Mouse (Mus musculus) left cerebral cortex, adult 11 months (tissue): ENCODE data around the gene Efhd2.

Source experiments
- DNase-seq: peaks from one replicate; pipeline ENCODE4 v3.0.0; 2022; ENCODE audit warnings: low spot score

Gene Efhd2

DNA sequence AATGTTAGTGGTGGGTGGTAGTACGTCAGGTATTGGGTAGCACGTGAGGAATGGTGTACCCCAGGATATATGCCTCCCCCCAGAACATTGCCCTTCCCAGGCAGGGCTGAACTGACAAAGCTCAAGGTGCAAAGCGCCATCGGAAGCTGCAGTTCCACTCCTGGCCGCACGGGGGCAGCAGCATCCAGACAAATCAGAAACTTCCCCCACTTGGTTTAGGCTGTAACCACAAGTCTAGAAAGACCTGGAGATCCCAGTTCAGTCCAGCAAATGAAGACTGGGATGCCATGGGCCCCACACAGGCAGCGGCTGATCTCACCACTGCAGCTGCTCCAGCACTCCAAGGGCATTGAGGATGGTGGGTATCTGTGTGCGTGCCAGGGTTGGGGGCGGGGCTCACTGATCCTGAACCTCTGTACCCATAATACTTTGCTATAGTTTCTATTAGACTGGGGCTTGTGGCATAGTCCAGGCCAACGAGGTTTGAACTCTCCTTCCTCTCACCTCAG, 17.2 kb downstream of the Efhd2 start:
- no peak for DNase-seq

DNA sequence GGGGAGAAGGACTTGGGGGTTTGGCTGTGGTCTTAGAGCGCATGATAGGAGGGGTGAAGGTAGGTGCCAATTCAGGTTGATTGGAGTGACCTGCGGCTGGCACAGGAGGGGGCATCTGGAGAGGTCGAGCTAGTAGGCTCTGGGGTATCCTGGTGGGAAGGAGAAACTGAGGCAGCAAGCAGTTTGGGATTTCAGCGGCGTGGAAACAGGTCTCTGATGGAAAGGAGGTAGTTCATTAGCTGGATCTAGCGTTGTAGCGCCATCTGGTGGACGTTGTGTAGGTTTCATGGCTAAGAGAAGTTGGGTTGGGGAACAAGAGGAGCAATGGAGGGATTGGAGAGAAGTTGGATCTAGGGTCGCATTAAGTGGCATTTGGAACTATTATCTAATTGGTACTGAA, 21.3 kb downstream of the Efhd2 start:
- no peak for DNase-seq

DNA sequence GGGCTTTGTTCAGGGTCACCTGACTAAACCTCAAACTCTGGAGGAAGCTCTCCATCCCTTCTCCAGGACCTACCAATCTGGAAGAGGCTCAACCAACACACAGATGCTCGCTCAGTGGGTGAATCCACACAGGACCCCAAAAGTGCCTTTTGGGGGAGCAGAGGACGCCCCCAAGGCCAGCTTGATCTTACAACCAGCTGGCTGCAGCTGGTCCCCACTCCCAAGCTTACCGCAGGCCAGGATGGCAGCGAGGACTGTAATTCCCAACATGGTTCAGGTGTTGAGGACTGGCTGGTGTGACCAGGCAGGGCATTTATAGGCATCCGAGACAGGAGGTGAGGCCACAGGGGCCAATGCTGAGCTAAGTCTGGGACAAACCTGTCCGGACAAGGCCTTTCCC, 28.7 kb downstream of the Efhd2 start, which contains the start of gene Ctrc:
Gene Ctrc, minus strand, starts transcription at position 361 of the 400 bp plus-strand sequence.
- no peak for DNase-seq

DNA sequence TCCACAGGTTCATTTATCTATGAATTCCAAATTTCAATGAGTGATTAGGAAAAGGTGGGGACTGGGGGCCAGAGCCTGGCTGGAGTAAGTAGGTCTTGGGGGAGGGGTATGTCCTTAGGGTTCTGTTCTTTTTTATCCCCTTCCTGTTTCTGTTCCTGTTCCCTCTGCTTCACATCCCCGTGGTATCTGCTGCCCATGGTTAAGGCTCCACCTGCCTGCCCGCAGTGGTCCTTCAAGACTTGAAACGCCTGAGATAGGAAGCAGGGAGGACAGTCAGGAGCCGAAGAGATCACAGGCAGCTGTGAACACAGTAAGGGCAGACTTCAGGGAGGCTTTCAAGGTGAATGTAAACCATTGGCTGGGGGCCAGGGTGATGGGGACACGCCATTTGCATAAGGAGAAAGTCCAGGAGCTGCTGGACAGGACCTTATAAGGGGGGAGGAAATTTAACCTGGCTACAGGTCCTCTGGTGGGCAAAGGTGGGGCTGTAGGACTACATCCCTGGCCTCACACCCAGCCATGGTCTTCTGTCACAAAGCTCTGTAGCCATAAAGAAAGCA, 40.1 kb downstream of the Efhd2 start:
- DNase-seq, result no peak

DNA sequence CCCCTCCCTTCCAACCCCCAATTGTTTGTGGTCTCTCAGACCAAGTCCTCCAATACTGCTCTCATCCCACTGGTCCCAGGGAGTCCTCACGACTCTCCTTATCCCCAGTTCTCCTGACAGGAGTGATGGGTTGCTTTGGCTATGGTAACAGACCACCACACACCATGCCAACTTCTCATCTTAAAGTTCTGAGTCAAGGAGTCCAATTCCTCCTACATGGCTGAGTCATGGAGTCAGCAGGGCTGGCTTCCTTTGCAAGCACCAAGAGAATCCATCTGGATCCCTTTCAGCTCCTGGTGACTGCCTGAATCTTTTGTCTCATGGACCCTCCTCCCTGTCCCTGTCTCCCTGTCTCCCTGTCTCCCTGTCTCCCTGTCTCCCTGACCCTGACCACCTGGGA, 40.8 kb downstream of the Efhd2 start:
- no peak for DNase-seq

DNA sequence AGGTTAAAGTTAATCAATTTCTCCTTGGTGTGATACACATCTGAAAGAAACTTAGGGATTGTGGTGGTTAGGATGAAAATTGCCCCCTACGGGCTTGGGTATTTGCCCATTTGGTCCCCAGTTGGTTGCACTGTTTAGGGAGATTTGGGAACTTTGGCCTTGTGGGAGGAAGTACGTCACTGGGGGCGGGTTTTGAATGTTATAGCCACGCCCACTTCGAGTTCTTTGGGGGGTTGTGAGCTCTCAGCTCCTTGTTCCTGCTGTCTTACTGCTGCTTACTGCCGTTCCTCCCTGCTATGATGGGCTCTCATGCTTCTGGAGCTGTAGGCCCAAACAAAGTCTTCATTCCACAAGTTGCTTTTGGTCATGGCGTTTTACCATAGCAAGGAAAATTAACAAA, 43.4 kb downstream of the Efhd2 start:
- no peak for DNase-seq

DNA sequence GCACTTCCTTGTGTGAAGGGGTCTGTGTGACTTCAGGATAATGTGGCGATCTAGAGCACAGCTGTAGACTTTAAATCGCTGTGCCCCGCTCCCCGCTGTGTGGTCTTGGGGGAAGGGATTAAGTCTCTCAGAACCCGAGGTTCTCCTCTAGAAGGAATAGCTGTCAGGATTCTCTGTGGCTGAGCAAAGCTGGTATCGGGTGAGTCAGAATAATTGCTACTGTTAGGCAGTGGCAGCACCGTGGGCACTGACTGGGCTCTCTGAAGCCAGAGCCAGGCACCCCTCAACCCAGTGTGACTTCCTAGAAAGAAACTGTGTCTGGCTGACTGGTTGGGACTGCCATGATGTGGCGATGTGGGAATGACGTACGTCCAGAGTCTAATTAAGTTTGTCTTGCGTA, 44.3 kb downstream of the Efhd2 start:
- no peak for DNase-seq

DNA sequence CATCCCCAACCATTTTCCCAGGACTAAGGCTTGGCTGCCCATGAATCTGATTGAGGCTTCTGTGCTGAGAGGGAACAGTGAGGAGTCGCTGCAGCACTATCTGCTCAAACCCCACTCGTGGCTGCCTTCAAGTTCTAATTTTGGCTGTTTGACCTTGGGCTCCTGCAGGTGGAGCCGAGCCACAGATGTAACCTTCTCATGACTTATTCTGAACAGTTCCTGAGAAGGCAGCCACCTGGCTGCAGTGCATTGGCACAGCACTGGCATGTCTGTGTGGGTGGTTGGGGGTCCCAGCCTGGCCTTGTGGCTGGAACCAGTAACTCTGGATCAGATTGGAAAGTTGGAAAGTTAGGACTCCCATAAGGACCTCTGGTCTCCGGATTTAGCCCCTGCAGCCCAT, 46.5 kb downstream of the Efhd2 start:
- DNase-seq, result no peak

DNA sequence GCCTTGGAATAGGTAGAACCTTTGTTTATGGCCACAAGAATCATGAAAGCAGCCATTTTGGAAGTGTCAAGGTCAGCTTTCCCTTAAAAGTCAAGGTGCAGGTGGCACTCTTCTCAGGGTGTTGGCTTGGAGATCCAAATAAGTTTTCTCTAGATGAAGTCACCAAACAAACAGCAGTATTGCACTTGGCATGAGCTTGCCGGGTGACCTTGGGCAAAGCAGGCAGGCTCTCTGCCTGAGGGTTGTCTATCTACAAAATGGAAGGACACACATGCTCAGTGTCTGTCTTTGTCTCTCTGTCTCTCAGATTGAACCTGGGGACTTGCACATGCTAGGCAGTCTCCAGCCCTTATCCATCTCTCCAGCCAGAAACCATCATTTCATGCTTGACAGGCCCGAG, 47.3 kb downstream of the Efhd2 start:
- no peak for DNase-seq

DNA sequence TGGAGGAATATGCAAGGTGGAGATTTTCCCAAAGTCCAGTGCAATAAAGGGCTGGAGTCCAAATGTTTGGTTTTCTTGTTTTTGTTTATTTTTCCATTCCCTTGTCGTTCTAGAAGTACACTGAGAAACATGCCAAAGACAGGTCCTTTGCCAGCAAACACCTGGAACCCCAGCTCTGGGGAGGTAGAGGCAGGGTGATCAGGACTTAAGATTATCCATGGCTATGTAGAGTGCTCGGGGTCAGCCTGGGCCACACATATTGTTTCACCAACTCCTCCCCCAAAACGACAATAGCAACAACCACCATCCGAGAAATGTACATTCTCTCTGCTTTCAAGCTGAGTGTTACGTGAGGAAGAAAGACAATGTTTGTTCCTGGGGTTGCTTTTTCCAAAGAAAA, 48.7 kb downstream of the Efhd2 start, which contains the start of gene Cela2a:
Gene Cela2a, minus strand, starts transcription at position 101 of the 400 bp plus-strand sequence.
- no peak for DNase-seq

DNA sequence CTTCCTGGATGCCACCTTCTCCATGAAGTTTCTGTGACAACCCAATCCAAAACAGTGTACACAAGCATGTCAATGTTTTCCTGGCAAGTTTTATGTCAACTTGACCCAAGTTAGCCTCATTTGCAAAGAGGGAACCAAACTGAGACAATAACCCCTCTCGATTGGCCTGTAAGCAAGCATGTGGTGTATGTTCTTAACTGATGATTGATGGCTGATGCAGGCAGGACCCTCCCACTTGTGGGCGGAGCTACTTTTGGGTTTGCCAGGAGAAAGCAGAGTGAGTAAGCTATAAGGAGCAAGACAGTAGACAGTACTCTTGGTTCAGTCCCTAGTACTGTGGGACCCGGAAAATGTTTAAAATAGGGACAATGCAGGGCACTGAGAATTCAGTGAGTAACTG, 51.7 kb downstream of the Efhd2 start:
- DNase-seq, result no peak

DNA sequence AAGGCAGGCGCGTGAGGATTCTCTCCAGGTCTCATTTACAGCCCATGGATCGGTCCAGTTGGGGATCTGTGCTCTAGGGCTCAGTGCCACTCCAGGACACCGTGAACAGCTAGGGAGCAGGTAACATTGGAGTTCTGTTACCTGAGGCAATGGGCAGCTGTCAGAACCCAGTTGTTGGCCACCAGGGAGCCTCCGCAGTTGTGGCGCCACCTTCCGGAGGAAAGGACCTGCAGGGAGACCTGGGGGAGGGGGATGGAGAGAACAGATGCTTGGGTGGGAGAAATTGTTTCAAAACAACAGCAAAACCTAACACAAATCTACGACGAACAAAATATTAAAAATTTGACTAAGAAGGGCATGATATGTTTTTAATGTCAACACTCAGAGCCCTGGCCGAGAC, 52.6 kb downstream of the Efhd2 start:
- DNase-seq, result no peak

DNA sequence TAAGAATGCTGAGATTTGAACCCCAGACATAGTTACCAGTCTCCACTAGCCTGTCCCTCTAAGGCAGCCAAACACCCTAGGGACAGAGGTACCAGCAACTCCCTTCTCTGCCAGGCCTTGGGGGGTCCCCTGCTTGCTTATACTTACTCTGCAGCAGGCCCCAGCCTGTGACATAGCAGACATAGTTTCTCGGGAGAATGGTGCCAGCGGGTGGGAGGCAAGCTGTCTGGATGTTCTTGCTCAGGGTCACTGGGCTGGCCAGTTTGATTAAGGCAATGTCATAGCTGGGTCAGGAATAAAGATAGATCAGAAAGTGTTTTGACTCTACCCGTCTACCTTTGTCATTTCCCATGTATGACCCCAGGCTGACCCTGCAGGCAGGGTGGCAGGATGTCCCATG, 53.5 kb downstream of the Efhd2 start:
- no peak for DNase-seq

DNA sequence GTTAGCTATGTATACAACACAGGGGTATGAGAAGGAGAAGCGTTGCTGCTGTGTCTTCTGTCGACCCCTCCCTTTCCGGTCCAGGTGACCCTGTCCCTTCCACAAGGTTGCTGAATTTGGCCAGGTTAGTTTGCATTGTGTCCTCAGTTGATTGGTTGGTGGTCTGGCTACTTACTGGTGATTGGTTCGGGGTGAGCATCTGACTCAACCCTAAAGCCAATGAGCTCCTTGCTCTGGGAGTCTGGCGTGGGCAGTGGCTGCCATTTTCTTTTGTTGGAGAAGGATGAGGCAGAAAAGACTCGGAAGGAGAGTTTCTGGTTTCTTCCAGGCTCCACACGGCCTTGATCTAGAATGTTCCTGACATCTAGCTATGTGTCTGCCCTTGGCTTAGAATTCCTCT, 55.4 kb downstream of the Efhd2 start:
- DNase-seq, result no peak

DNA sequence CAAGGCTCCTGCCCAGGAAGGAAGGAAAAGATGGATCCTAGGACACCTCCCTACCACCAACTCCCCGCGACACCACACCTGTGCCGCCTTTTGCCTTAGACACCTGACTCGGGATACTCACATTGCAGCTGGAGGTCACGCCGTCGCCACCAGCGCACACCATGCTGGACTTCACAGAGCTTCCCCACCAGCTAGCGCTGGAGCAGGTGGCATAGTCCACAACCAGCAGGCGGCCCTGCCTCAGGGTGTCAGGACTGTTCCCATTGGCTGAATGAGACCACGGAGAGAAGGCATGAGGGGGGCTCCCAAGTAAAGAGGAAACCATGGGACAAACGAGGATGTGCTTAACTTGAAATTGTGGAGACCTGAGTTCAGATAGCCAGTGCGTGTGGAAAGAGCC, 55.9 kb downstream of the Efhd2 start:
- DNase-seq, result no peak

DNA sequence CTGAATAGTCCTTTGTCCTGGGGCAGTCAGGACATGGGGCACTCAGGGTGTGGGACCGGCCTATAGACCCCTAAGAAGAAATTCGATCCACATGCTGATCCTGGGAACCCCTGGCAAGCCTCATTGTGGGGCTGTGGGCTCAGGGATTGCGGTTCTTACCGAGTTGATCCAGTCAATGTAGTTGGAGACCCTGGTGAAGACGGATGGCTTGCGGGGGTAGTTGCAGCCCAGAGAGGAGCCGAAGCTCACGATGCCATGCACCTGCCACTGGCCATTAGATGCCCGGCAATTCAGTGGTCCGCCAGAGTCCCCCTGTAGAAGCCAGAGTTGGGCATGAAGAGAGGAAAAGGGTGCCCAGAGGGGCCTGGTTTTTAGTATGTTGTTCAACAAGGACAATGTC, 57.0 kb downstream of the Efhd2 start:
- DNase-seq, result no peak

DNA sequence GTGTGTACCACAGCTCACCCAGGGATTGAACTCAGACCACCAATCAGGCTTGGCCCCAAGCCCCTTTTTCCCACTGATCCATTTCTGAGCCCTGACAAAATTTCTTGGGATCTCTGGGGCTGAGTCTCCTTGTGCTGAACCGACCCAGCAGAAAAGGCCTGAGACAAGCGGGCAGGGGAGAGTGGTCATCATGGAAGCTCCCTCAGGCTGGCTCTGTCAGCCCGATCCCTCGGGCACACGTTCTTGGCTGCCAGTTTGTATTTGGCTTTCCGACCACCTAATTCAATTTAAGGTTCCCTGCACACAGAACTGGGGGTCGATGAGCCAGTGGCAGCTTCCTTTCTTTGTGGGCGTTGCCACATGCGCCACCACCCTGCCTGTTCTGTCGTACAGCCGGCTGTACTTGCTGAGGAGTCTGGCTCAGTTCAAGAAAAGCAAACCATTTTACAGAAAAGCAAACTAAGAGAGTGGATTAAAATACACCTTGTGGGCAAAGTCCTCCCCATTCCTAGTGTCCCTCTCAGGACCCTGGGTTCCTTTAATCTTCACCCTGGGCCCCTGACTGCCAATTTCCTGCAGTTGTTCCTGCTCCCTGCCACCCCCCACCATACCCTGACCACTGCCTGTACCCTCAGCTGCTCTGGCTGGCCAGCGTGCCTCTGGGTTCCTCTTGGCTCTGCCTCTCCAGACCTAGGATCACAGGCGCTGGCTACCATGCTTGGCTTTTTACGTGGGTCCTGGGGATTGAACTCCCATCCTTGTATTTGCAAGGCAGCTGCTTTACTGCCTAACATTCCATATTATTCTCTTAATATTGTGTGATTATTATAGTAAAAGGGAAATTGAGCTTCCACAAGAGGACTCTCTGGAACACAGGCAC, 57.7 kb downstream of the Efhd2 start:
- DNase-seq, result no peak

DNA sequence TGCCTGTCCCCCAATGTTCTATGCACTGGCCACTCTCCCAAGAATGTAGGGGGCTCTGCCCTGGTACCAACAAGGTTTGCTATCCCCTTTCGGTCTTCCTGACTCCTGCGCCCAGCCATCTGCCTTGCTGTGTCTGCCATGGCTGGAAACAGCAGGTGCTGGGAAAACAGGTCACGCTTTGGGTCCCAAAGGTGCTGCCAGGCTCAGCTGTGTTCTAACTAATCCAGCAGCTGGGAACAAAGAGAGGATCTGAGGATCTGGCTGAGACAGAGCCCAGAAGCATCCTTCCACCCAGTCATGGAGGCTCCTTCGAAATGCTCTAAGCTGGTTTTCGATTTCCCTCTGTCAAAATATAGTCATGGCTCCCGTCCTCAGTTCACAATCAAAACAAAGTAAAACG, 58.5 kb downstream of the Efhd2 start:
- no peak for DNase-seq

DNA sequence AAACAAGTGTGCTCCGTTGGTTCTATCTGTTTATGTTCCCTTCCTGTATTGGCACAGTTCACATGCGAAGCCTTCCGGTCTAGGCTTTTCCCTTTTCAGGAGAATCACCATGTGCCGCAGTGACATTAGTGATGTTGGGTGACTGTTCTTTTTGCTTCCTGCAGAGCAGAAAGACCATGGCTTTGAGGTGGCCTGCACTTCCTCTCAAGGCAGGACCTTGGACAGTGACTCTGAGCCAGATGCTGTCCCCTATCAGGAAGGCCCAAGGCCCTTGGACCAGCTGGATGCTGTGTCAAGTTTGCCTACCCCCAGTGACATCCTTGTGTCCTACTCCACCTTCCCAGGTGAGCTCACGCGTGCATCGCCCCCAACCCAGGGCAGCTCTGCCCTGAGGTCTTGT, 63.3 kb downstream of the Efhd2 start:
- no peak for DNase-seq

DNA sequence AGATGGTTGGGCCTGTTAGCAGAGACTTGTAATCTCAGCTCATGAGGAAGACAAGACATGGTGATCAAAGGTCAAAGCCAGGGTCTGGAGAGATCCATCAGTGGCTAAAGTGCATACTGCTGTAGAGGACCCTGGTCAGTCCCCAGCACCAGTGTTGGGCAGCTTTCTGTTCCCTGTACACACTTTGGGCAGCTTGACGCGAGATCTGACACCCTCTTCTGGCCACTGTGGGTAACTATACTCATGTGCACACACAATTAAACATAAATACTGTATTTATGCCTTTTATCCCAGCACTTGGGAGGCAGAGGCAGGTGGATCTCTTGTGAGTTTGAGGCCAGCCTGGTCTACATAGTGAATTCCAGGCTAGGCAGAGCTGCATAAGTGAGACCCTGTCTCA, 63.7 kb downstream of the Efhd2 start:
- no peak for DNase-seq

DNA sequence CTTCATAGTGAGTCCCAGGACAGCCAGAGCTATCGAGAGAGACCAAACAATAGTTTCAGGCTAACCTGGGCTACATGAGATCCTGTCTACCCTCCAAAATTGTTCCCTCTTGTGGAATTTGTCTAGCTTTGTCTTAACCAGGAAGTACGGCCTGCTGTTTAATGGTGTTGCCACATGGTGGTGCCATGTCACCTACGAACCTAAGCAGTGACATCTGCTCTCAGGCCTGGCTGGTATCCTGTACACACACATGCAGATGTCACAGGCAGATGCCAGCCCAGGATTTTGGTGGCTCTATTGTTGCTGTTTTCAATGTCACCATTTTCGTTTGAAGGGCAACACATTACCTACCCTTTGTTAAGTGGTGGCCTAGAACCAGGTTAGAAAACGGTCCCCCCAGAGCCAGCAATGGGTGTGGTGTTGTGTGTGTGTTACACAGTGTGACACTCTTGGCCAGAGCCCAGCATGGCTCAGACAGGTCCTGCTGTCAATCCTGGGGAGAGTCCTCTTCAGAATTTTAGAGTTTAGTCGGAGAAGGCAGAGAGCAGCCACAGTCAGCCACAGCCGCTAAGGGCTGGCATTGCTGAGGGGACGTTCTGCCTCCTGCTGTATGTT, 64.8 kb downstream of the Efhd2 start:
- DNase-seq, result no peak
